Mouse (Mus musculus) ES-Bruce4 (cell line): Measurements from ENCODE around the gene Manbal. TPM values are rescaled to one million over a fixed set of nuclear protein-coding genes. Genes with fewer than 3 reads are reported as not detected.
A peak's percentile ranks its signal among the peaks of the same experiment; 100 is the strongest.

Experiments
- H3K27ac ChIP-seq: 2 replicates; pipeline ENCODE4 v1.5.1; 2012; ENCODE audit warnings: low read length, inconsistent platforms; ENCODE audit not compliant: insufficient read depth
- H3K27me3 ChIP-seq: 2 replicates; pipeline ENCODE4 v1.6.1; 2012; ENCODE audit warnings: mild to moderate bottlenecking, low read length, inconsistent platforms; ENCODE audit not compliant: control insufficient read depth, poor library complexity, insufficient read depth, severe bottlenecking
- H3K36me3 ChIP-seq: 2 replicates; pipeline ENCODE4 v1.6.1; 2012; ENCODE audit warnings: inconsistent platforms, mild to moderate bottlenecking, low read length, moderate library complexity; ENCODE audit not compliant: control insufficient read depth, poor library complexity, insufficient read depth, severe bottlenecking
- H3K4me1 ChIP-seq: one replicate; pipeline ENCODE4 v1.8.1; 2011; ENCODE audit warnings: low read length; ENCODE audit not compliant: control insufficient read depth, insufficient read depth
- H3K4me3 ChIP-seq: 2 replicates; pipeline ENCODE4 v1.5.1; 2011; ENCODE audit warnings: low read depth, mild to moderate bottlenecking, low read length
- H3K9ac ChIP-seq: 2 replicates; pipeline ENCODE4 v1.6.1; 2012; ENCODE audit warnings: low read depth, mild to moderate bottlenecking, inconsistent platforms; ENCODE audit not compliant: poor library complexity, severe bottlenecking
- H3K9me3 ChIP-seq: replicated peaks from 2 replicates; pipeline ENCODE4 v1.6.1; 2012; ENCODE audit warnings: mild to moderate bottlenecking, low read length, inconsistent platforms; ENCODE audit not compliant: control insufficient read depth, poor library complexity, insufficient read depth, severe bottlenecking
- CTCF ChIP-seq: IDR thresholded peaks from one replicate; pipeline ENCODE4 v1.8.1; 2011; ENCODE audit warnings: low read depth, low read length
- EP300 ChIP-seq: IDR thresholded peaks from 2 replicates; pipeline ENCODE4 v1.6.1; 2011; ENCODE audit warnings: low read depth, low read length; ENCODE audit not compliant: insufficient read depth
- POLR2A ChIP-seq: IDR thresholded peaks from one replicate; pipeline ENCODE4 v1.8.1; 2011; ENCODE audit warnings: low read length; ENCODE audit not compliant: insufficient read depth
- polyA plus RNA-seq: library from polyadenylated mRNA; stranded (reverse); fragments of >200 nt; gene quantifications from 2 replicates; pipeline ENCODE4 v1.2.4, GENCODE M21; 2011; ENCODE audit warnings: low read depth; ENCODE audit not compliant: missing spikeins, insufficient read depth, insufficient read length

Manbal gene
- polyA plus RNA-seq, 1 experiment: 37.8 TPM

- TF ChIP-seq CTCF: no peak
- TF ChIP-seq POLR2A: no peak
- TF ChIP-seq EP300: no peak
- Histone ChIP-seq H3K27me3 (no peaks in the 10 kb centered on the region), H3K4me1 (peaks cover 20% of the 10 kb centered on the region), H3K4me3 (no peak overlapping the region), H3K9ac (0 out of 2 replicates have a peak overlapping the region, but pooled peaks have one; percentile 17), H3K9me3 (no peaks in the 10 kb centered on the region), H3K27ac (peak overlapping the region; percentile 76), H3K36me3 (peaks cover 1% of the 10 kb centered on the region; the same call in 1 of the 2 replicates)
These were observed 67.1 kb downstream of the Manbal start for GRCm38 (mm10) chr2:157434497-157434896.

- Histone ChIP-seq H3K27ac (no peak overlapping the region; the same call in 1 of the 2 replicates), H3K36me3 (peaks cover 2% of the 10 kb centered on the region; the same call in 1 of the 2 replicates), H3K4me1 (peaks cover 14% of the 10 kb centered on the region)
These were observed 69.1 kb downstream of the Manbal start for GRCm38 (mm10) chr2:157436496-157436895.

GRCm38 (mm10) chr2:157437123-157437522 is 69.7 kb downstream of the Manbal start:
- no peaks in the 10 kb centered on the region for H3K27me3 ChIP-seq
- H3K9me3 ChIP-seq: no peaks in the 10 kb centered on the region
- TF ChIP-seq EP300 (no peak), POLR2A (no peak), CTCF (no peak)
- H3K36me3 ChIP-seq: peaks cover 2% of the 10 kb centered on the region; the same call in 1 of the 2 replicates
- no peak overlapping the region for H3K9ac ChIP-seq
- H3K27ac ChIP-seq: peak overlapping the region; percentile 22; the same call in 1 of the 2 replicates
- H3K4me3 ChIP-seq: no peak overlapping the region
- peaks cover 8% of the 10 kb centered on the region for H3K4me1 ChIP-seq

More at GRCm38 (mm10) chr2:157436496-157436895, 69.1 kb downstream of the Manbal start:
- Histone ChIP-seq H3K27me3 (no peaks in the 10 kb centered on the region), H3K9me3 (no peaks in the 10 kb centered on the region), H3K4me3 (no peak overlapping the region), H3K9ac (no peak overlapping the region)
- no peak for TF ChIP-seq CTCF
- no peak for TF ChIP-seq EP300
- no peak for TF ChIP-seq POLR2A

GRCm38 (mm10) chr2:157441363-157441762 is 74.0 kb downstream of the Manbal start:
- Histone ChIP-seq H3K9me3 (no peaks in the 10 kb centered on the region), H3K4me3 (no peak overlapping the region), H3K4me1 (no peaks in the 10 kb centered on the region), H3K27ac (no peak overlapping the region), H3K9ac (no peak overlapping the region), H3K27me3 (no peaks in the 10 kb centered on the region), H3K36me3 (peaks cover 2% of the 10 kb centered on the region; the same call in 1 of the 2 replicates)
- TF ChIP-seq POLR2A: no peak
- peak; percentile 31 for TF ChIP-seq CTCF
- no peak for TF ChIP-seq EP300

Other genes with a start within 250 kb of the Manbal start
- 77.6 and 82.5 TPM in 2 replicates for gene Samhd1, start 232.3 kb upstream of the Manbal start, polyA plus RNA-seq
- gene Rbl1, start 163.1 kb upstream of the Manbal start, polyA plus RNA-seq: 21.7 and 23.8 TPM in 2 replicates
- 214 and 249 TPM in 2 replicates for gene Rpn2, start 88.6 kb upstream of the Manbal start, polyA plus RNA-seq
- gene Mroh8, start 88.0 kb upstream of the Manbal start, polyA plus RNA-seq: 0.37 TPM in 1 of 2 replicates, not detected in the other
- gene Ghrh, start 20.1 kb upstream of the Manbal start, polyA plus RNA-seq: not detected in 2 replicates
- 53.4 and 54.7 TPM in 2 replicates for gene Src, start 50.9 kb downstream of the Manbal start, polyA plus RNA-seq
- 42.8 and 48.6 TPM in 2 replicates for gene Nnat, start 192.5 kb downstream of the Manbal start, polyA plus RNA-seq
- gene Blcap, start 203.7 kb downstream of the Manbal start, polyA plus RNA-seq: 49.1 and 56.7 TPM in 2 replicates